Mouse (Mus musculus) testis, postnatal 14 days (tissue): ENCODE data around the gene 1110051M20Rik.

Experiments
- DNase-seq: peaks from one replicate; pipeline ENCODE4 v3.0.0; 2021; ENCODE audit warnings: low spot score

Gene 1110051M20Rik

GRCm38 (mm10) chr2:91413811-91414210 lies 30.7 kb downstream of the 1110051M20Rik start:
- no peak for DNase-seq

- DNase-seq, result no peak
Measured at GRCm38 (mm10) chr2:91412361-91412760, 32.1 kb downstream of the 1110051M20Rik start.

DNA sequence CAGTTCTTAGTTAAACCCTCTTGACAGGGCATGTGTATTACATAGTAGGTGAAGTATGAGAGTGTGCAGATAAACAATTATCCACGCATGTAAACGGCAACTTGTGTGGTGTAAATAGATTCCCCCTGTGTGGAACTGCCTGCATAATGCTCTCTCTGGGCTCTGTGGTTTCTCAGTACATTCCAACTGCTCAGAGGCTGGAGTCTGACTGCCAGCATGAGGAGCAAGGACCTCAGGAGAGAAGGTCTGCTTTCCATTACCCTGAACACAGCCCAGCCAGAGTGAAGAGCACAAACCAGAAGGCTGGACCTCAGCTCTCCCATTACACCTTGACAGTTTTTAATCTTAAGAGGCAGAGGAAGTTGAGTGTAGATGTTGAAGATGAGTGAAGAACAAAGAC lies 33.0 kb downstream of the 1110051M20Rik start:
- no peak for DNase-seq

- DNase-seq, result no peak
Measured at GRCm38 (mm10) chr2:91408031-91408430, 36.5 kb downstream of the 1110051M20Rik start.

- no peak for DNase-seq
Measured at GRCm38 (mm10) chr2:91405071-91405470, 39.4 kb downstream of the 1110051M20Rik start.

DNA sequence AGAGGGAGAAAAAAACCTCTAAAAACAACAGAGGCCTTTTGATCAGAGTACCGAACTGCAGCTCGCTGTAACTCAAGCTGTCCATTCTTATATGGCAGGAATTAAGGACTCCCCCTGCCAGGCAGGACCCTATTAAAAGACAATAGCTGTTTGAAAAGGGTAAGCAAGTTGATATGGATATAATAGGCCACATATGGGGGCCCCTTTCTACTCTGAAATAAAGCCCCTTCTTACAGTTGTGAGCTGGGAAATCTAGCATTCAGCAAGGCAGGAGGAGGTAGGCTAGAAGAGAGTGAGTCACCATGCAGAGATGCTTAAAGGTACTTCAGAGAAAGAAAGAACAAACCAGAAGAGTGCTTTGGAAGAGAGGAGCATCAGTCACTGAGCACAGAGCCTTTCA lies 44.8 kb downstream of the 1110051M20Rik start:
- DNase-seq, result no peak

GRCm38 (mm10) chr2:91399168-91399567 lies 45.3 kb downstream of the 1110051M20Rik start:
- no peak for DNase-seq

- no peak for DNase-seq
Measured at GRCm38 (mm10) chr2:91394078-91394477, 50.4 kb downstream of the 1110051M20Rik start.

- DNase-seq, result no peak
Measured at GRCm38 (mm10) chr2:91388738-91389137, 55.8 kb downstream of the 1110051M20Rik start.

DNA sequence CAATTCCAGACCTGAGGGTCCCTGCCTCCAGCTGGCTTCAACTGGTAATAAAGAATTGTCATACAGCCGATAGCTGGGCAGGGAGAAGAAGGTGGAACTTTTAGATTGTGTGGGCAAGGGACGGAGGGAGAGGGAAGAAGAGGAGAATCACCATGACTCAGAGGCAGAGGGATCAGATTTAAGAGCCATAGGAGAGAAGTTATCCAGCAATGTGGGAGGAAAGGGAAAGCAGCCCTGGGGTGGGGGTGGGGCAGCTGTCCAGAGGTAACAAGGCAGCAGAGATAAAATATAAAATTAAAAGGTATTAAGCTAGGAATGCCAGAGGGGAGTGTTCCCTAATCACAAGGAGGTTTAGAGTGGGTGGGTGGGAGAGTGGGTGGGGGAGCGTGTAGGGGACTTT lies 56.2 kb downstream of the 1110051M20Rik start:
- DNase-seq, result no peak

DNA sequence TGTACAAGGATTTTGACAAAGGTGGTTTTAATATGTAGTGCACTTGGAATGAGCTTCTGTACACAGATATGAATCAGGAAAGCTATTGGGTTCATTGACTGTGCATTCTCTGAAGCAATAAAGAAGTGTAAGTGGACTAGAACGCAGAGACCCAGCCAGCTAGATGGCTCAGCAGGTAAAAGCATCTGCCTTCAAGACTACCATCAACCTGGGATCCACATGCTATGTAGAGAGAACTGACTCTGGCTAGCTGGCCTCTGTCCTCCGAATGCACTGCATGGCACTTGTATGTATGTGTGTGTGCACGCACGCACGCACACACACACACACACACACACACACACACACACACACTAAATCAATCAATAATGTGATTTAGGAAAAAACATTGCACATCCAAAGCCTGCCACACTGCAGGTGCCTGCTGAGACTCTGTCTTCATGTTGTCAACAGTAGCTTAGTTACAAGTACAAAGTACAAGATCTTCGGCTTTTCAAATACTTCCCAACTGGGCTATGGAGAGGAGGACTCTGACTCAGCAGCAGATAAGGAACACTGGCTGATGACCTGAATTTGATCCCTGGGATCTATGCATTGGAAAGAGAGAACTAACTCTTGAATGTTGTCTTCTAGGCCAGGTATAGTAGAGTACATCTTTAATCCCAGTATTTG lies 57.1 kb downstream of the 1110051M20Rik start:
- DNase-seq, result no peak

DNA sequence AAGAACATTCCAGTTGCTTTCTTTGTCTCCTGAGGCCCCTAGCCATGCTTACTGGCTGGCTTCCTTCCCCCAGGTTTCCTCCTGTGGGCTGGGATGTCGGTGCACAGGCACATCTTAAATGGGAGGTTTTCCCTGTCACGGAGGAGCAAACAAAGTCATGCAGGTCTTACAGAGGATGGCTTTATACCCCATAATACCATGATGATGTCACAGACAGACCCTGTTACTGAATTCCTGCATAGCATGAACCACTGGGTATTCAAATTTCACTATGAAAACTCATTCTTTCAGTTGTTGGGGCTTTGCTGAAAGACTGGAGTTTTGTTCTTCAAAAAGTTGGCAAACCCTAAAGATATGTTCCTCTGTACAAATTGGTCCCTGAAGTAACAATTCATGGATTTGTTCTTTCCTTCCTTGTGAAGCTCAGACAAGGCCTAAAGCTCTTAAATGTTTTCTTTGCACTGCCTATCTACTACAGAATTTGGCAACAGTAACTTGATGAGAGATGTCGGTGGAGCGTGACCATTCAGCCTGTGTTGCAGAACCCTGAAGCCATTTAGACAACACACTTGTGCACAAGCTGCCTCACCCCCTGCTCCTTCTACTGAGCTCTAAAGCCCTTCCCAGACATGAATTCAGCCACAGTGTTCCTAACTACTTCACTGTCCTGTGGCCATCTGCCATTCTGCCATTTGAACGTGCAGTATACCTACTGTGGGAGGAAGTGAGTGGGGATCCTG lies 57.8 kb downstream of the 1110051M20Rik start:
- DNase-seq, result peak; percentile 13

DNA sequence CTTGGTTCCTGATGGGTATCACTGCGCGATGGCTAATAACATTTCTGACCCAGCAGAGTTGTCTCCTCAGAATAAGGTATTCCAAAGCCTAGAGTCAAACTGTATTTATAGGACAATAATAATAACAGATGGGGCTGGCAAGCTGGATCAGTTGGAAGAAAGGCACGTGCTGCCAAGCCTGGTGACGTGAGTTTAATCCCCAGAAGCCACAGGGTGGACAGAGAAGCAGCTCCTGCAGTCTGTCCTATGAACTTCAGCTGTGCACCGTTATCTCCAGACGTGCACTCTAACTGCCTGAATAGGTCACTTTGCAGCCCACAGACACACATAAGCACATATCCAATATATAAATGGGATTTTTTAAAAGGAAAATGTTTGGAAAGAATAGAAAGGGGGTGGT lies 61.2 kb downstream of the 1110051M20Rik start:
- no peak for DNase-seq

GRCm38 (mm10) chr2:91377038-91377437 lies 67.5 kb downstream of the 1110051M20Rik start:
- DNase-seq, result no peak

DNA sequence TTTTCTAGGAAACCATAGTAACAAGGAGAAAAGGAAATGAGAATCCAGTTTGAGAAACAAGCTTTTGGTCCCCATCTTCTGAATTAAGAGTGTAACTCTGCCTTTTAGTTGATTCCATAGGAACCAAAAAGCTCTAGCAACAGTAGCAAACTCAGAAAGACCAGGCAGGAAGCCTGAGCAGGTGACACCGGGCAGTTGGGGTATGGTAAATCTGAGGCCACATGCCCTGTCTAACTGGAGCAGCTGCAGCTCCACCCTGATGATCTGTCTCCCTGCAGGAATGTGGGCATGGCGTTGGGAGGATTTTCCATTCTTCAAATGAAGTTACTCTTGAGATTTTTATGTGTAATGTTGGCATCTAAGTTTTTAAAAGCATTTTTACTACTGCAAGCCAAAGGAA lies 74.2 kb downstream of the 1110051M20Rik start:
- DNase-seq, result no peak

GRCm38 (mm10) chr2:91363272-91363671 lies 81.2 kb downstream of the 1110051M20Rik start:
- no peak for DNase-seq

DNA sequence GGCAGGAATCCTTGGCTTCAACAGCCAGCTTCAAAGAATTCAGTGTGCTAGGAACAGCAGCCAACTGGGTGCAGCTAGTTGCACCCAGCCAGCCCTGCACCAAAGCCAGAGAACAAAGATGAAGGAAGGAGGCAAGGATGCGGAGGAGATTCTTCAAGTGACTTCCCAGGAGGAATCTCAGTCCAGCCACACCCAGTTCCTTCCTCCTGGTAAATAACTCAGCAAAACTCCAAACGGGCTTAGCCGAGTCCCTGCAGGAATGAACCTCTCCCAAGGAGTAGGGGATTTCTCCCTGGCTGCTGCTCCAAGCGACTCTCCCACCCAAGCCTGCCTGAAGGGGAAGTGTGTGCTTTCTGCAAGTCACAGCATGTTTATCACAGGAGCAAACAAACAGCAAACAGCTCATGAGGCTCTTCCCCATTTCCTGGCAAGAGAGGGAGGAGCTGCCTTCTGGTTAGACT lies 83.4 kb downstream of the 1110051M20Rik start:
- peak; percentile 35 for DNase-seq

DNA sequence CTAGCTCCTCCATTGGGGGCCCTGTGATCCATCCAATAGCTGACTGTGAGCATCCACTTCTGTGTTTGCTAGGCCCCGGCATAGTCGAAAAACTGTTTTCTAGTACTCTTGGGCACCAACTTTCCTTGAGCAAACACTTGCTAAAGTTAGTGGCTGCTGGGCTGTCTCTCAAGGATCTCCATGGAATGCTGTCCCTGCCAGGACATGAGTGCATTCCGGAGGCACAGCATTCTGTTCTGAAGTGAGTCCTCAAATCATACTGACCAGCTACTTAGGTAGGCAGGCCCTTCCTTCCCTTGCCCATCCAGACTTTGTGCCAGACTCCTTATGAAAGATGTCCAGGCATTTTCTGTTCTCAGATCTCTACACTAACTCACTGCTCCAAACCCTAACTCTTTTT lies 88.7 kb downstream of the 1110051M20Rik start:
- no peak for DNase-seq

DNA sequence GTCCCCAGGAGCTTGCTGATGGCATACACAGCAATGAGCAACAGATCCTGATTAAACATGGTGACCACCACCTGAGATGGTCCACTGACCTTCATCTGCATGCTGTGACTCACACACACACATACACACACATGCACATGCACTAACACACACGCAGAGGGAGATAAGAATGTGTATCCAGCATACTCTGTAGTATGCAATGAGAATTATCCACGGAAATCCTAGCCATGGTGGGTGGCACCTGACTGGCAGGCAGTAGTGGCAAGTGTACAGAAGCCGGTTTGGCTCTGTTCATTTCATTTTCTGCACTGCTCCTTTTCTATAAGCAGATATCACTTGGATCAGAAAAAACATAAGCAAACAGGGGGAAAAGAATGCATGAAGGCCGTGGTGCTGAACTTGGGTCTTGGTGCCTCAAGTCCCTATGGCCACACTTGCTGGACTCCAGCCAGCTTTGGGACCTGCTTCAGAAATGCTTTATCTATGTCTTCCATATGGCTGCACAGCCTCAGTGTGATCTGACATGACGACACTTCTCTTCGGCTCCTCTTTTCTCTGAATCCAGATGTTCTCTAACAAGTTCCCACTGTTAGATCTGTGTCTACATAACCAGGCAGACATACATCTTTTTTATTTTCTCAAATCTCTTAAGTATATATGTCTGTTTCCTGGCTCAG lies 89.6 kb downstream of the 1110051M20Rik start:
- no peak for DNase-seq

GRCm38 (mm10) chr2:91353854-91354253 lies 90.7 kb downstream of the 1110051M20Rik start:
- no peak for DNase-seq

DNA sequence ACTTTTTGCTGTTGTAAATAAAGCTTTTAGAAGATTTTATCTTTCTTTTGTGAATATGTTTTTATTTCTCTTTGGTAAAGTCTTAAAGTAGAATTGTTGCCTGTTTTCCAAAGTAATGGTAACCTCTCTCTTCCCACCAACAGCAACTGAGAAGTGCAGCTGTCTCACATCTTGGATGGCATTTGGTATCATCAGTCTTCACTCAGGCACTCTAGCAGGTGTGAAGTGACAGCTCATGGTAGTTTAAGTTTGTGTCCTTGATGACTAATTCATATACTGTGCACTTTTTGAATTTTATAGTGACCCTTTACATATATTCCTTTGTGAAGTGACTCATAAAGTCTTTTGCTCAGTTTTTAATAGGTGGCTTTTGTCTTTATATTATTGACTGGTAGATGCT lies 92.7 kb downstream of the 1110051M20Rik start:
- DNase-seq, result no peak

DNA sequence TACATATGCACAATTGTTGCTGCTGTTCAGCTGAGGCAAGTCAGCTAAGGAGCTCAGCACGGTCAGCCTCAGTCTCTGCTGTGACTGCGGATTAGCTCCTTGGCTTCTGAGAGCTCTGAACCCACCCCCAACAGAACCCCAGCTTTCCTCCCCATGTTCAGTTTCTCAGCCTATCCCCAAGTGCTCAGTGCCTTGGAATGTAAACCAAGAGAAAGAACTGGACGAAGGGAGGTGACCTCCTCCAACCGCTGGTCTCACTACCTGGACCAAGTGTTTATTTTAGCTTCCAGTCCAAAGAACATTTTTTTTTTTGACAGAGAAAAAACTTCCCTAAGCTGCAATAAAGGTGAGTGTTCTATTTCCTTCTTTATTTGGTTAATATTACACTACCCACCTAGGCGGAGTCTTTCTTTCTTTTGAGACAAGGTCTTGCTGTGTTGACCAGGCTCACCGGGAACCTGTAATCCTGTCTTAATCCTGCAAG lies 94.5 kb downstream of the 1110051M20Rik start:
- DNase-seq, result no peak

GRCm38 (mm10) chr2:91348936-91349335 lies 95.6 kb downstream of the 1110051M20Rik start:
- no peak for DNase-seq
